Mouse (Mus musculus) kidney, postnatal 10 days (tissue): ENCODE results near the gene Ltbp2.

Experiments
- DNase-seq: peaks from one replicate; pipeline ENCODE4 v3.0.0; 2021; ENCODE audit warnings: mixed read lengths

Ltbp2 gene

GRCm38 (mm10) chr12:84875761-84876480 is 411 bp downstream of the Ltbp2 start:
- no peak for DNase-seq

GRCm38 (mm10) chr12:84873434-84873833 is 2.9 kb downstream of the Ltbp2 start:
- no peak for DNase-seq

- no peak for DNase-seq
These were observed 4.0 kb downstream of the Ltbp2 start for GRCm38 (mm10) chr12:84872310-84872709.

GRCm38 (mm10) chr12:84865431-84865830 is 10.9 kb downstream of the Ltbp2 start:
- no peak for DNase-seq

GRCm38 (mm10) chr12:84864801-84865200 is 11.5 kb downstream of the Ltbp2 start:
- DNase-seq: no peak

- no peak for DNase-seq
These were observed 13.1 kb downstream of the Ltbp2 start for GRCm38 (mm10) chr12:84863196-84863595.

- DNase-seq: no peak
These were observed 14.0 kb downstream of the Ltbp2 start for GRCm38 (mm10) chr12:84862136-84862910.

GRCm38 (mm10) chr12:84858149-84859113 is 17.9 kb downstream of the Ltbp2 start:
- no peak for DNase-seq

GRCm38 (mm10) chr12:84857706-84858105 is 18.6 kb downstream of the Ltbp2 start:
- DNase-seq: no peak

GRCm38 (mm10) chr12:84856532-84856931 is 19.8 kb downstream of the Ltbp2 start:
- DNase-seq: no peak

- DNase-seq: no peak
These were observed 21.2 kb downstream of the Ltbp2 start for GRCm38 (mm10) chr12:84855084-84855625.

- DNase-seq: no peak
These were observed 21.8 kb downstream of the Ltbp2 start for GRCm38 (mm10) chr12:84854392-84855033.

GRCm38 (mm10) chr12:84851403-84852040 is 24.8 kb downstream of the Ltbp2 start:
- peak; percentile 38 for DNase-seq

- DNase-seq: no peak
These were observed 28.4 kb downstream of the Ltbp2 start for GRCm38 (mm10) chr12:84847882-84848281.

GRCm38 (mm10) chr12:84847480-84847879 is 28.9 kb downstream of the Ltbp2 start:
- DNase-seq: peak; percentile 59

GRCm38 (mm10) chr12:84846594-84847014 is 29.7 kb downstream of the Ltbp2 start:
- peak; percentile 29 for DNase-seq

- DNase-seq: no peak
These were observed 33.6 kb downstream of the Ltbp2 start for GRCm38 (mm10) chr12:84842706-84843105.

GRCm38 (mm10) chr12:84841158-84842140 is 34.9 kb downstream of the Ltbp2 start:
- DNase-seq: no peak

GRCm38 (mm10) chr12:84840734-84841133 is 35.6 kb downstream of the Ltbp2 start:
- DNase-seq: no peak

- no peak for DNase-seq
These were observed 36.4 kb downstream of the Ltbp2 start for GRCm38 (mm10) chr12:84839965-84840364.
